Mouse (Mus musculus) megakaryocyte, embryonic 14.5 days (primary cell): ENCODE results near the gene Apoc2. TPM values are rescaled to one million over a fixed set of nuclear protein-coding genes. Genes with fewer than 3 reads are reported as not detected.

Experiments used
- H3K27me3 ChIP-seq: replicated peaks from 2 replicates; pipeline ENCODE3; 2012; ENCODE audit warnings: inconsistent platforms
- H3K36me3 ChIP-seq: replicated peaks from 2 replicates; pipeline ENCODE3; 2012; ENCODE audit warnings: low read length, inconsistent platforms, mixed read lengths
- H3K4me1 ChIP-seq: 2 replicates; pipeline ENCODE4 v1.6.1; 2012; ENCODE audit warnings: inconsistent platforms
- H3K4me3 ChIP-seq: replicated peaks from 2 replicates; pipeline ENCODE3; 2012; ENCODE audit warnings: moderate library complexity, mild to moderate bottlenecking, inconsistent platforms
- H3K9me3 ChIP-seq: 2 replicates; pipeline ENCODE4 v1.6.1; 2012; ENCODE audit warnings: inconsistent platforms
- FLI1 ChIP-seq: IDR thresholded peaks from 2 replicates; pipeline ENCODE4 v1.6.1; 2012; ENCODE audit warnings: low read length, inconsistent platforms, mixed read lengths
- GATA1 ChIP-seq: IDR thresholded peaks from 3 replicates; pipeline ENCODE4 v1.6.1; 2012; ENCODE audit warnings: mixed read lengths, low read length, inconsistent platforms, borderline replicate concordance
- polyA plus RNA-seq: library from polyadenylated mRNA; stranded (reverse); fragments of >175 nt; gene quantifications from 2 replicates; pipeline ENCODE4 v1.2.3, GENCODE M21; 2012; ENCODE audit warnings: low replicate concordance; ENCODE audit not compliant: insufficient read depth

Gene Apoc2
- polyA plus RNA-seq, 1 experiment, result 114 TPM

GRCm38 (mm10) chr7:19666750-19667149 lies 11.0 kb downstream of the Apoc2 start:
- peaks cover 55% of the 10 kb centered on the region for H3K4me1 ChIP-seq
- TF ChIP-seq FLI1, result no peak
- no peak for TF ChIP-seq GATA1

GRCm38 (mm10) chr7:19664955-19665841 lies 12.5 kb downstream of the Apoc2 start, which contains the start of gene Clptm1:
Gene Clptm1 (minus strand): TSS chr7:19665033.
- Histone ChIP-seq H3K27me3 (peaks cover 4% of the 10 kb centered on the region), H3K4me3 (peak within 1 kb of the TSS; percentile 98), H3K4me1 (peaks cover 63% of the 10 kb centered on the region), H3K36me3 (peaks cover 27% of the 10 kb centered on the region), H3K9me3 (no peaks in the 10 kb centered on the region)
- TF ChIP-seq GATA1, result no peak
- TF ChIP-seq FLI1, result no peak

More at GRCm38 (mm10) chr7:19666750-19667149, 11.0 kb downstream of the Apoc2 start:
- Histone ChIP-seq H3K27me3 (peaks cover 11% of the 10 kb centered on the region), H3K4me3 (no peak overlapping the region), H3K9me3 (no peaks in the 10 kb centered on the region), H3K36me3 (peaks cover 13% of the 10 kb centered on the region)

- Histone ChIP-seq H3K27me3 (no peaks in the 10 kb centered on the region), H3K36me3 (peaks cover 34% of the 10 kb centered on the region), H3K9me3 (no peaks in the 10 kb centered on the region), H3K4me3 (peak overlapping the region; percentile 98), H3K4me1 (peaks cover 61% of the 10 kb centered on the region)
- TF ChIP-seq GATA1, result no peak
- TF ChIP-seq FLI1, result no peak
Observed at GRCm38 (mm10) chr7:19664455-19664954, 13.2 kb downstream of the Apoc2 start.

GRCm38 (mm10) chr7:19663940-19664339 lies 13.8 kb downstream of the Apoc2 start:
- Histone ChIP-seq H3K9me3 (no peaks in the 10 kb centered on the region), H3K4me1 (peaks cover 56% of the 10 kb centered on the region), H3K4me3 (peak overlapping the region; percentile 98), H3K36me3 (peaks cover 38% of the 10 kb centered on the region), H3K27me3 (no peaks in the 10 kb centered on the region)
- no peak for TF ChIP-seq GATA1
- TF ChIP-seq FLI1, result no peak

GRCm38 (mm10) chr7:19652614-19653013 lies 25.1 kb downstream of the Apoc2 start:
- H3K4me3 ChIP-seq, result no peak overlapping the region
- H3K4me1 ChIP-seq, result peaks cover 54% of the 10 kb centered on the region
- peaks cover 94% of the 10 kb centered on the region for H3K36me3 ChIP-seq
- H3K9me3 ChIP-seq, result no peaks in the 10 kb centered on the region
- no peaks in the 10 kb centered on the region for H3K27me3 ChIP-seq
- TF ChIP-seq FLI1 (no peak), GATA1 (no peak)

GRCm38 (mm10) chr7:19651063-19651786 lies 26.5 kb downstream of the Apoc2 start:
- peaks cover 92% of the 10 kb centered on the region for H3K36me3 ChIP-seq
- no peak for TF ChIP-seq GATA1
- H3K4me3 ChIP-seq, result peak overlapping the region; percentile 57
- peaks cover 46% of the 10 kb centered on the region for H3K4me1 ChIP-seq
- no peaks in the 10 kb centered on the region for H3K27me3 ChIP-seq
- no peaks in the 10 kb centered on the region for H3K9me3 ChIP-seq

- Histone ChIP-seq H3K27me3 (no peaks in the 10 kb centered on the region), H3K4me3 (no peak overlapping the region), H3K9me3 (no peaks in the 10 kb centered on the region), H3K4me1 (peaks cover 10% of the 10 kb centered on the region), H3K36me3 (peaks cover 93% of the 10 kb centered on the region)
- TF ChIP-seq GATA1 (no peak), FLI1 (no peak)
Observed at GRCm38 (mm10) chr7:19641223-19641622, 36.5 kb downstream of the Apoc2 start.

- Histone ChIP-seq H3K9me3 (no peaks in the 10 kb centered on the region), H3K4me3 (no peak overlapping the region), H3K4me1 (peaks cover 56% of the 10 kb centered on the region), H3K36me3 (peaks cover 87% of the 10 kb centered on the region), H3K27me3 (no peaks in the 10 kb centered on the region)
- no peak for TF ChIP-seq GATA1
- no peak for TF ChIP-seq FLI1
Observed at GRCm38 (mm10) chr7:19635074-19635827, 42.5 kb downstream of the Apoc2 start.

GRCm38 (mm10) chr7:19634591-19634990 lies 43.1 kb downstream of the Apoc2 start:
- H3K4me3 ChIP-seq, result peak overlapping the region; percentile 5
- peaks cover 81% of the 10 kb centered on the region for H3K36me3 ChIP-seq
- H3K27me3 ChIP-seq, result no peaks in the 10 kb centered on the region
- no peak for TF ChIP-seq GATA1
- no peak for TF ChIP-seq FLI1
- peaks cover 62% of the 10 kb centered on the region for H3K4me1 ChIP-seq
- H3K9me3 ChIP-seq, result no peaks in the 10 kb centered on the region

GRCm38 (mm10) chr7:19633855-19634254 lies 43.9 kb downstream of the Apoc2 start:
- TF ChIP-seq GATA1, result no peak
- H3K27me3 ChIP-seq, result no peaks in the 10 kb centered on the region
- H3K4me3 ChIP-seq, result no peak overlapping the region
- peaks cover 74% of the 10 kb centered on the region for H3K36me3 ChIP-seq
- H3K4me1 ChIP-seq, result peaks cover 65% of the 10 kb centered on the region
- H3K9me3 ChIP-seq, result no peaks in the 10 kb centered on the region
